Mouse (Mus musculus) G1E (cell line): ENCODE results near the gene Gm10961. TPM values are rescaled to one million over a fixed set of nuclear protein-coding genes. Genes with fewer than 3 reads are reported as not detected.

Experiments used
- ATAC-seq: 2 replicates; pipeline ENCODE4 v1.8.0; 2016; ENCODE audit warnings: mild to moderate bottlenecking; ENCODE audit not compliant: insufficient number of reproducible peaks, poor library complexity, low FRiP score, severe bottlenecking; ENCODE audit errors: extremely low read depth
- DNase-seq: peaks from one replicate; pipeline ENCODE4 v3.0.0; 2012; ENCODE audit warnings: low spot score
- H3K27me3 ChIP-seq: 2 replicates; pipeline ENCODE4 v1.6.1; 2012; ENCODE audit warnings: mild to moderate bottlenecking, low read length, inconsistent platforms; ENCODE audit not compliant: insufficient read depth
- H3K36me3 ChIP-seq: replicated peaks from 2 replicates; pipeline ENCODE3; 2012; ENCODE audit warnings: mild to moderate bottlenecking, inconsistent platforms
- H3K4me1 ChIP-seq: 2 replicates; pipeline ENCODE4 v1.6.1; 2012; ENCODE audit warnings: low read depth, low read length, inconsistent platforms, mixed read lengths; ENCODE audit not compliant: insufficient read depth
- H3K4me3 ChIP-seq: 2 replicates; pipeline ENCODE4 v1.5.1; 2012; ENCODE audit warnings: low read depth, mild to moderate bottlenecking, inconsistent platforms, low read length, moderate library complexity, mixed read lengths
- H3K9me3 ChIP-seq: replicated peaks from 2 replicates; pipeline ENCODE4 v1.6.1; 2012; ENCODE audit warnings: inconsistent platforms
- CTCF ChIP-seq: IDR thresholded peaks from 2 replicates; pipeline ENCODE4 v1.5.1; 2012; ENCODE audit warnings: low read depth, low read length, inconsistent platforms, mixed read lengths
- GATA1 ChIP-seq: IDR thresholded peaks from 2 replicates; pipeline ENCODE4 v1.6.1; 2012; ENCODE audit warnings: borderline replicate concordance, low read length, inconsistent platforms, mixed read lengths
- GATA2 ChIP-seq: IDR thresholded peaks from 2 replicates; pipeline ENCODE4 v1.6.1; 2012; ENCODE audit warnings: low read depth, low read length, inconsistent platforms, borderline replicate concordance
- POLR2AphosphoS5 ChIP-seq: IDR thresholded peaks from 2 replicates; pipeline ENCODE4 v1.6.1; 2012; ENCODE audit warnings: low read depth, low read length, inconsistent platforms; ENCODE audit not compliant: insufficient replicate concordance
- TAL1 ChIP-seq: conservative IDR thresholded peaks from 2 replicates; pipeline ENCODE4 v1.6.1; 2012; ENCODE audit warnings: low read depth, low read length, inconsistent platforms, mixed read lengths
- polyA plus RNA-seq: library from polyadenylated mRNA; stranded (reverse); fragments of >175 nt; gene quantifications from 2 replicates; pipeline ENCODE4 v1.2.3, GENCODE M21; 2012
- total RNA-seq, 2 experiments: library from RNA; stranded (forward) in 1 of 2; stranded (reverse) in 1 of 2; fragments of 200-1000 nt in 1 of 2; fragments of >200 nt in 1 of 2; fragmentation: Nextera tagmentation in 1 of 2; gene quantifications; 2 replicates each; pipeline ENCODE4 v1.2.3; 2014 to 2017

The Gm10961 gene
- total and polyA plus RNA-seq, 3 experiments = not detected

DNA sequence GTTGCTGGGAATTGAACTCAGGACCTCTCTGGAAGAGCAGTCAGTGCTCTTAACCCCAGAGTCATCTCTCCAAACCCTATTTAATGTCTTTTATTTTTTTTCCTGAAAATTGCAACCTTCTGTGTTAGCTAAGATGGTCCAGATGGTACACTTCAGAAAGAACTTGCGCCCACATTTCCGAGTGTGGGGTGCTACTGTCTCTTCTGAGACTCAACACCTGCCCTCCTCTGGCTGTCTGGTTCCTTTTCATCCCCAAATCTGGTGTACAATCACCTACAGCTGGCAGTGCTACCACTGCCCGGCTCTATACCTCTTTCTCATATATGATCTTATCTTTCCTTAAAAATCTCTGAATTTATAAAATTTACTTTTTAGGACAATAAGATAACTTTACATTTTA lies 21.8 kb downstream of the Gm10961 start:
- H3K4me1 ChIP-seq = no peaks in the 10 kb centered on the region
- no peak for ATAC-seq
- H3K9me3 ChIP-seq = no peaks in the 10 kb centered on the region
- H3K4me3 ChIP-seq = no peak overlapping the region
- H3K27me3 ChIP-seq = peaks cover 9% of the 10 kb centered on the region
- H3K36me3 ChIP-seq = peaks cover 6% of the 10 kb centered on the region
- no peak for DNase-seq
- TF ChIP-seq POLR2AphosphoS5 (no peak), GATA2 (no peak), CTCF (no peak), GATA1 (no peak), TAL1 (no peak)

DNA sequence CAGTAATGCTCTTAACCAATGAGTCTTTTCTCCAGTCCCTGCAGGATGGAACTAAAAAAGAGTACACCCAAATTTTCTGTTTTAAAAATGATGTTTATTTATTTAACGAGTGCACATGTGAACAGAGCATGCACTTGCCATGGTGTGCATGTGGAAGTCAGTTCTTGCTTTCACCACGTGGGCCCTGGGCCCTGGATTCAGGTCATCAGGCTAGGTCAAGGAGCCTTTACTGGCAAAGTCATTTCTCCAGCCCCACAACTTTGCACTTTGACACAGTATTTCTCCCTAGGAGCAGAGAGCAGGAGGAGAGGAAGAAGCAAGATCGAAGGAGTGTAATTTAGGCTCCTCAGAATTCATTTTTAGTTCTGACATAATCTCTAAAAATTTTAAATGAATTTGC lies 23.7 kb downstream of the Gm10961 start:
- DNase-seq (no peak), ATAC-seq (no peak)
- Histone ChIP-seq H3K4me1 (no peaks in the 10 kb centered on the region), H3K9me3 (no peaks in the 10 kb centered on the region), H3K27me3 (peaks cover 4% of the 10 kb centered on the region; the same call in 1 of the 2 replicates), H3K36me3 (peaks cover 17% of the 10 kb centered on the region), H3K4me3 (no peak overlapping the region)
- TF ChIP-seq GATA2 = no peak
- no peak for TF ChIP-seq GATA1
- TF ChIP-seq POLR2AphosphoS5 = no peak
- TF ChIP-seq TAL1 = no peak
- TF ChIP-seq CTCF = no peak

DNA sequence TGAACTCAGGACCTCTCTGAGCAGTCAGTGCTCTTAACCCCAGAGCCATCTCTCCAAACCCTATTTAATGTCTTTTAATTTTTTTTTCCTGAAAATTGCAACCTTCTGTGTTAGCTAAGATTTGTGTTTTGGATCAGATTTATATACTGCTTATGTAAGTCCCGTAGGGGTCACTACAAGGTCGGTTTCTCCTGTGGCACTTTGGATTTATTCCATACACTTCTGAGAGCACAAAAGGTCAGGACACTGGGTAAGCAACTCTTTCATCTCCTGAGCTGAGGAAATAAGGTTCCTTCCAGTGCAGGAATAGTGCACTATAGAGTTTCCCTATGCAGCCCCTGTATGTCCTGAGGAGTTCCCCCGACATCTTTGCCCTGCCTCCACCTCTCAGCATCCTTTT lies 24.4 kb downstream of the Gm10961 start:
- H3K4me1 ChIP-seq = no peaks in the 10 kb centered on the region
- no peak for ATAC-seq
- no peak for TF ChIP-seq TAL1
- TF ChIP-seq POLR2AphosphoS5 = no peak
- no peak for TF ChIP-seq GATA2
- no peak for TF ChIP-seq GATA1
- no peak for TF ChIP-seq CTCF
- no peak for DNase-seq
- no peak overlapping the region for H3K4me3 ChIP-seq
- H3K36me3 ChIP-seq = peaks cover 21% of the 10 kb centered on the region
- H3K27me3 ChIP-seq = peaks cover 4% of the 10 kb centered on the region; the same call in 1 of the 2 replicates
- H3K9me3 ChIP-seq = no peaks in the 10 kb centered on the region

DNA sequence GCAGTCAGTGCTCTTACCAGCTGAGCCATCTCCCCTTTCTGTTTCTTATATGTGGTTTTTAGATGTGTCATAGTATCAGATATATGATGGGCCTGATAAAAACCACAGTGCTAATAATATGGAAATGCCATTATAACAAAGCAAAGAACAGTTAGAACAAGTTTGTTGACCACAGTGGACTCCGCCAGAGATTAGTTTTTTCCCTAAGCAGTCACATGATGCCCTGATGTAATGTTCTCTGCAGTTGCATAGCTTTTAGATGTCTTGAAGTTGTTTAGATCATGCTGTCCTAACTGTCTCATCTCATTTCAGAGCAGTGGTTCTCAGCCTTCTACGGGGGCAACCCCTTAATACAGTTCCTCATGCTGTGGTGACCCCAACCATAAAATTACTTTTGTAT lies 25.0 kb downstream of the Gm10961 start:
- DNase-seq (no peak), ATAC-seq (no peak)
- Histone ChIP-seq H3K36me3 (peaks cover 28% of the 10 kb centered on the region), H3K27me3 (peaks cover 1% of the 10 kb centered on the region; the same call in 1 of the 2 replicates), H3K4me3 (no peak overlapping the region), H3K9me3 (no peaks in the 10 kb centered on the region), H3K4me1 (no peaks in the 10 kb centered on the region)
- TF ChIP-seq GATA2 = no peak
- TF ChIP-seq POLR2AphosphoS5 = no peak
- no peak for TF ChIP-seq GATA1
- no peak for TF ChIP-seq CTCF
- TF ChIP-seq TAL1 = no peak

DNA sequence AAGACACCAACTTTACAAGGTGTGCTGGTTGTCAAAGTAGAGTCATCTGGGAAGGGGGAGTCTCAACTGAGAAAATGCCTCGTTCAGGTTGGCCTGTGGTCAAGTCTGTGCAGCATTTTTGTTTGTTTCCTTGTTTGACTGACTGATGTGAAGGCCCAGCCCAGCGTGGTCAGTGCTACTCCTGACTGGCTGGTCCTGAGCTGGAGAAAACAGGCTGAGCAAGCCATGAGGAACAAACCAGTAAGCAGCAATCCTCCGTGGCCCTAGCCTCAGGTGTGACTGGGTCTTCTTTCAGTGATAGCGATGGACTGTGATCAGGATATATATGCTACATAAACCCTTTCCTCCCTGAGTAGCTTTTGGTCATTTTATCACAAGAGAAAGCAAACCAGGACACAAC lies 25.8 kb downstream of the Gm10961 start:
- Histone ChIP-seq H3K4me3 (no peak overlapping the region), H3K9me3 (no peaks in the 10 kb centered on the region), H3K4me1 (no peaks in the 10 kb centered on the region), H3K36me3 (peaks cover 32% of the 10 kb centered on the region), H3K27me3 (no peaks in the 10 kb centered on the region)
- DNase-seq = no peak
- no peak for ATAC-seq
- TF ChIP-seq TAL1 (no peak), CTCF (no peak), POLR2AphosphoS5 (no peak), GATA2 (no peak), GATA1 (no peak)

DNA sequence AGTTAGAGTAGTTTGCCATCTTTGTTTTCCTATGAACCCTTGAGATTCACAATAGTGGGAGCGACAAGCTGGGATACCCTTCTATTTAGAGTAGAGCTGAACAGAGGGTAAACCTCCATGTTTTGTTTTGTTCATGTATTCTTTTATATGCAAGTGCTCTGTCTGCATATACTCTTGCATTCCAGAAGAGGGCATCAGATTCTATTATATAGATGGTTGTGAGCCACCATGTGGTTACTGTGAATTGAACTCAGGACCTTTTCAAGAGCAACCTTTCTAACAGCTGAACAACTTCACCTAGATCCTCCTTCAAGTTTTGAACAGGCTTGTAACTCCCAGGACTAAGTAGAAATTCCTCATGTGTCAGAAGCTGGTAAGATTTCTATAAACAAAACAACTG lies 27.9 kb downstream of the Gm10961 start:
- H3K9me3 ChIP-seq = no peaks in the 10 kb centered on the region
- H3K4me3 ChIP-seq = no peak overlapping the region
- TF ChIP-seq POLR2AphosphoS5 (no peak), GATA2 (no peak), CTCF (no peak), GATA1 (no peak), TAL1 (no peak)
- no peak for DNase-seq
- H3K4me1 ChIP-seq = no peaks in the 10 kb centered on the region
- no peak for ATAC-seq
- H3K27me3 ChIP-seq = no peaks in the 10 kb centered on the region
- peaks cover 51% of the 10 kb centered on the region for H3K36me3 ChIP-seq

DNA sequence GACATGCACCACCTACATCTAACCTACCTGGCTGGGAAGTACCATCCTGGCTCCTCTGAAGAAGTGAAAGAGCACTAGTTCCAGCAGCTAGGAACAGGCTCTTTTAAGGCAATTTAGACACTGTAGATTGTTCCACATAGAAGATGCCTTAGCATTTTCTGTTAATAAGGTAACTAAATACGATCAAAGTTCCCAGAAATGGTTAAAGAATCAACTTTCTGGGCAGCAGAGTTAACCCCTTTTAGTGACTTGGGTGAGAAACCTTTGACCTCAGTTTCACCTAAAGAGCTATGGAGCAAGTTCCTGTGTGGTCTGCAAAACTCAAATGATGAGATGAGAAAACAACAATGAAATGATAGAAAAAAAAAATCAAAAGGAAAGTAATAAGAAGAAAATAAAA lies 33.5 kb downstream of the Gm10961 start:
- H3K4me1 ChIP-seq = no peaks in the 10 kb centered on the region
- ATAC-seq (no peak), DNase-seq (no peak)
- TF ChIP-seq CTCF (no peak), GATA2 (no peak), TAL1 (no peak), GATA1 (no peak), POLR2AphosphoS5 (no peak)
- no peak overlapping the region for H3K4me3 ChIP-seq
- peaks cover 93% of the 10 kb centered on the region for H3K36me3 ChIP-seq
- H3K9me3 ChIP-seq = no peaks in the 10 kb centered on the region
- no peaks in the 10 kb centered on the region for H3K27me3 ChIP-seq
